Mouse (Mus musculus): ENCODE data around the gene Rock2.

GRCm38 (mm10) chr12:16882442-16882841 lies 12.3 kb upstream of the Rock2 start:
- TF ChIP-seq CTCF (IDR thresholded peaks at IDR 0.05; ENCODE audit: extremely low read depth, insufficient read length, insufficient replicate concordance, low read depth, low read length) (no peak), POLR2A (IDR thresholded peaks at IDR 0.05; ENCODE audit: low read depth, low read length) (no peak)

Measured in small intestine, adult 2 months (tissue).